Mouse (Mus musculus): ENCODE measurements around the gene Smyd3. TPM values are rescaled to one million over a fixed set of nuclear protein-coding genes. Genes with fewer than 3 reads are reported as not detected.

Gene Smyd3
- polyA plus RNA-seq, 1 experiment from 2014 or later, result 22.0 TPM

DNA sequence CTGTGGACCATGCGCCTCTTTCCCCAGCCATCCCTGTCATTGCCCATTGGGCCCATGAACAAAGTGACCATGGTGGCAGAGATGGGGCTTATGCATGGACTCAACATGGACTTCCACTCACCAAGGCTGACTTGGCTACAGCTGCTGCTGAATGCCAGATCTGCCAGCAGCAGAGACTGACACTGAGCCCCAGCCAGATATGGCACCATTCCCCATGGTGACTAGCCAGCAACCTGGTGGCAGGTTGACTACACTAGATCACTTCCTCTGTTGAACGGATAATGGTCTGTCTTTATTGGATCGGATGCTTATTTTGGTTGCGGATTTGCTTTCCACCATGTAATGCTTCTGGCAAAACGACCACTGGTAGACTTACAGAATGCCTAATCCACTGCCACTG is 486.3 kb downstream of the Smyd3 start:
- H3K9ac ChIP-seq, result no peak overlapping the region
- H3K9me3 ChIP-seq (replicated peaks), result no peaks in the 10 kb centered on the region
- 94% methylated on average over 5 of the region's 5 CpGs for WGBS
- H3K27ac ChIP-seq (replicated peaks), result no peak overlapping the region
- no peaks in the 10 kb centered on the region for H3K36me3 ChIP-seq
- no peak overlapping the region for H3K4me3 ChIP-seq (replicated peaks)
- no peak for ATAC-seq (ENCODE audit: insufficient number of reproducible peaks, low FRiP score, low TSS enrichment, low read depth)
- no peak overlapping the region for H3K4me2 ChIP-seq (replicated peaks)
- no peaks in the 10 kb centered on the region for H3K27me3 ChIP-seq
- no peaks in the 10 kb centered on the region for H3K4me1 ChIP-seq

DNA sequence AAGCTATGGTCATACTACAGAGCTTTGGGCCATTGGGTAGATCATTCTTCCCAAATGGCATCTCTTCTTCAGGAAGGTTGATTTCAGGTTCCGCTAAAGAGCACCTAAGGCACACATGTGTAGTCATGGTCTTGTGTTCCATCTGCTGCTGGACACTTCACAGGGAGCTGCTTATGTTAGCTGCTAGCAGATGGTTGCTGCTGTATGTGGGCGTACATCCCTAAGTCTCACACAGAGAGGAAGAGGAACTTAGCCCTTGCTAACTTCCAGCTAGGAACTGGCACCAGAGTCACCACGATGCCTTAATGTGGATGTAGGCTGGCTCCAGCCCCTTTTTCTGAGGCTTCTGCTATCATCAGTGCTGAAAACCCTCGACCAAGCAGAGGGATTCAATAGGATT is 491.2 kb downstream of the Smyd3 start:
- ATAC-seq (ENCODE audit: insufficient number of reproducible peaks, low FRiP score, low TSS enrichment, low read depth), result no peak
- Histone ChIP-seq H3K36me3 (no peaks in the 10 kb centered on the region), H3K9ac (no peak overlapping the region), H3K4me3 (replicated peaks) (no peak overlapping the region), H3K27me3 (no peaks in the 10 kb centered on the region), H3K9me3 (replicated peaks) (no peaks in the 10 kb centered on the region), H3K4me1 (no peaks in the 10 kb centered on the region), H3K27ac (replicated peaks) (no peak overlapping the region), H3K4me2 (replicated peaks) (no peak overlapping the region)
- WGBS, result 85% methylated on average over 4 of the region's 4 CpGs

DNA sequence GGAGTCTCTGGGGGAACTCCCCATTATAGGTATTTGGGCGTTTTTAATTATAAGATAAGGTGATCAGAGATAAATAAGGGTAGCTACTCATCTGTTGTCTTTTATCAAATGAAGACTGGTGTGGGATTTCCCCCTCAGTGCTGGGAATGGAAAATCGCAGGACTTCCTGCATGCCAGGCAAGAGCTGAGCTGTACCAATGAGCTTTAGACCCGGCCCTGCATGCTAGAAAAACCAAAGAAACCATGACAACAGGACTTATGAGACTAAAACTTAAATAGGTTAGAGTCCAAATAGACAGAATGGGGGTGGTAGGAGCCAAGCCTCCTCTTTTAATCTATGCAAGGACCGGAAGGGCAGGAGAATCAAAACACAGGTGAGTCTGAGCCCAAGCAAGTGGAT is 492.7 kb downstream of the Smyd3 start:
- H3K27ac ChIP-seq (replicated peaks), result no peak overlapping the region
- ATAC-seq (ENCODE audit: insufficient number of reproducible peaks, low FRiP score, low TSS enrichment, low read depth), result no peak
- no peaks in the 10 kb centered on the region for H3K36me3 ChIP-seq
- 78% methylated on average over 4 of the region's 4 CpGs for WGBS
- H3K4me3 ChIP-seq (replicated peaks), result no peak overlapping the region
- no peak overlapping the region for H3K4me2 ChIP-seq (replicated peaks)
- no peaks in the 10 kb centered on the region for H3K4me1 ChIP-seq
- no peaks in the 10 kb centered on the region for H3K27me3 ChIP-seq
- no peak overlapping the region for H3K9ac ChIP-seq
- H3K9me3 ChIP-seq (replicated peaks), result no peaks in the 10 kb centered on the region

DNA sequence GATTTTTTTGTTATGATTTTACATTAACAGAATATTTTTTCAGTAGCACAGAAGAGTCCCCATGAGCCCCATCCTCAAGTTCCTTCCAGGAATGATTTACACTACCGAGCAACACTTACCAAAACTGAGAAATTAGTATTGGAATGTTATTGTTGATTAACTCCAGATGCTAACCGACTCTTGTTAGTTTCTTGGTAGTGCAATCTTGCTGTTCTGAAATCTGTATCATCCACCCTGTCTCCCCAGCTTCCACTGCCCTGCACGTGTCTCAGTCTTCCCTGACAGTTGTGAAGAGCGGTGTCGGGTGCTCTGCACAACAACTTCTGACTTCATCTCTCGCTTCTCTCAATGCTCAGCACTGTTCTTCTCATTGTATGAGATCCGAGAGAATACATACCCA is 494.4 kb downstream of the Smyd3 start:
- Histone ChIP-seq H3K9me3 (replicated peaks) (no peaks in the 10 kb centered on the region), H3K27me3 (no peaks in the 10 kb centered on the region), H3K4me2 (replicated peaks) (no peak overlapping the region), H3K36me3 (no peaks in the 10 kb centered on the region), H3K4me1 (no peaks in the 10 kb centered on the region), H3K27ac (replicated peaks) (no peak overlapping the region), H3K9ac (no peak overlapping the region), H3K4me3 (replicated peaks) (no peak overlapping the region)
- no peak for ATAC-seq (ENCODE audit: insufficient number of reproducible peaks, low FRiP score, low TSS enrichment, low read depth)
- 47% methylated on average over 7 of the region's 7 CpGs for WGBS

DNA sequence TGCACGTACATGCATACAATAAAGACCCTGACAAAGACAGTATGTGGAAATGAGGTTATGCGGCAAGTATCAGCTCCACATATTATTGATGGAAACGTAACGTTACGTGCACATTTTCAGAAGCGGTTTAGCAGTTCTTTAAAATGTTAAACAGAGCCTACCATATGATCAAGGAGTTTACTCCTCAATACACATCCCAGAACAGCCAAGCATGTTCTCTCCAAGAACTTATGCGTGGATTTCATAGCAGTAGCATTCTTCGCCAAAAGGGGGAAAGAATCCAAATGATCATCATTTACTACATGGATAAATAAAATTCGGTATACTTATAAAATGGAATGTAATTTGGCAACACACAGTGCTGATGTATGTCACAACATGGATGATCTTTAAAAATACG is 500.4 kb downstream of the Smyd3 start:
- Histone ChIP-seq H3K27ac (replicated peaks) (no peak overlapping the region), H3K36me3 (no peaks in the 10 kb centered on the region), H3K4me2 (replicated peaks) (no peak overlapping the region), H3K9me3 (replicated peaks) (no peaks in the 10 kb centered on the region), H3K4me1 (peaks cover 2% of the 10 kb centered on the region; the same call in 1 of the 2 replicates), H3K4me3 (replicated peaks) (no peak overlapping the region), H3K9ac (no peak overlapping the region), H3K27me3 (no peaks in the 10 kb centered on the region)
- WGBS, result 92% methylated on average over 10 of the region's 10 CpGs
- no peak for ATAC-seq (ENCODE audit: insufficient number of reproducible peaks, low FRiP score, low TSS enrichment, low read depth)

DNA sequence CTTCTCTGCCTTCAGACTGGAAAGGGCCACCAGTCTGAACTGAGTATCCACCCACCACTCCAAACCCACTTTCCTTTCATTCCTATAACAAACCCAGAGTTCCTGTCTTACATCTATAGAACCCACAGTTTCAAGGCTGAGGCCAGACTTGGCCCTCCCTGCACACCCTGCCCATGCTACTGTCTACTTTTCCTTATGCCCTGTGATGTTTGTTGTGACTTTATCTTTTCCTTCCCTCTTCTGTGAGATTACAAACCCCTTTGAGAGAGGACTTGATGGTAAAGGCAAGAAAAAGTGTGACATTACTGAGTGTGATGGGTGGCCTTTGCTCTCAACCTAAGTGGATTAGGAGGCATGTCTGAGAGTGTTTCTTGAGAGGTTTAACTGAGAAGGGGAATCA is 504.8 kb downstream of the Smyd3 start:
- Histone ChIP-seq H3K27me3 (no peaks in the 10 kb centered on the region), H3K27ac (replicated peaks) (no peak overlapping the region), H3K4me3 (replicated peaks) (no peak overlapping the region), H3K36me3 (no peaks in the 10 kb centered on the region), H3K4me1 (peaks cover 7% of the 10 kb centered on the region), H3K9ac (no peak overlapping the region), H3K4me2 (replicated peaks) (no peak overlapping the region), H3K9me3 (replicated peaks) (no peaks in the 10 kb centered on the region)
- no peak for ATAC-seq (ENCODE audit: insufficient number of reproducible peaks, low FRiP score, low TSS enrichment, low read depth)

DNA sequence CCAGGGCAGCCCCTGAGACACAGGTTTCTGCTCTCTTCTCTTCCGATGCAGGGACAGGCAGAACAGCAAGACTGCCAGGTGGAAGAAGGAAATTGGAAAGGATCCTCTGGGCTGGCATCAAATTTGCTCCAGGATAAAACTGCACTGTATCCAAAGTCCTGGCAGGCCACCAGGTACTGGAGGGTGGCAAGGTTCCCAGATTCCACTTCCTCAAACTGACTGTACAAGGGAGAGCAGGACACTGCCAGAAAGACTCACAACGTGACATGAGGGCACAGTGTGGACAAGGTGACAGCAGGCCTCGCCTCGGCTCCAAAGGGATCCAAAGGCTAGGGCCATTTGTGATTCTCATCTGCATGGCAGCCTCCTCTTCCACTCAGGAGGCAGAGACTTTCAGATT is 505.6 kb downstream of the Smyd3 start:
- WGBS, result 73% methylated on average over 4 of the region's 4 CpGs
- no peaks in the 10 kb centered on the region for H3K36me3 ChIP-seq

DNA sequence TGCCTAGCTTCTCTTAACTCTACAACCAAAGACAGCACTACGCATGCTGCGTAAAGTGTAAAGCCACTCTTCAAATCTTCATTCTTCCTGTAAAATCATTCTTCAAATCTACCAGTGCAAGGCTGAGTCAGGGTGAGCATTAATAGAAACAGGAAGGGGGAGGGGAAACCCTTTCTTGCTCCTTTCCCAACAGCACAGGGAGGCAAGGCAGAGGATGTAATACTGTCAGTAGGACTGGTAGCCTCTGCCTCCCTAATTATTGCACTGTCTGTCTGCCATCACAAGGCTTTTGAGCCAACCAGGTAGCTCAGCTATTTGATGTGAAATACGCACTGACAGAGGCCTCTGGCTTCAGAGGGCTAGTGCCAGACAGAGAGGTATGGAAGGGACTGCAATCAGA is 507.1 kb downstream of the Smyd3 start:
- no peak overlapping the region for H3K27ac ChIP-seq (replicated peaks)
- no peaks in the 10 kb centered on the region for H3K27me3 ChIP-seq
- H3K4me2 ChIP-seq (replicated peaks), result no peak overlapping the region
- no peak overlapping the region for H3K9ac ChIP-seq
- H3K4me3 ChIP-seq (replicated peaks), result no peak overlapping the region
- no peaks in the 10 kb centered on the region for H3K36me3 ChIP-seq
- H3K9me3 ChIP-seq (replicated peaks), result no peaks in the 10 kb centered on the region
- peaks cover 7% of the 10 kb centered on the region for H3K4me1 ChIP-seq
- WGBS, result 95% methylated on average over 3 of the region's 3 CpGs
- ATAC-seq (ENCODE audit: insufficient number of reproducible peaks, low FRiP score, low TSS enrichment, low read depth), result no peak

More for the DNA sequence above, 505.6 kb downstream of the Smyd3 start:
- no peak overlapping the region for H3K4me2 ChIP-seq (replicated peaks)
- peaks cover 7% of the 10 kb centered on the region for H3K4me1 ChIP-seq
- ATAC-seq (ENCODE audit: insufficient number of reproducible peaks, low FRiP score, low TSS enrichment, low read depth), result no peak
- no peak overlapping the region for H3K4me3 ChIP-seq (replicated peaks)
- H3K9me3 ChIP-seq (replicated peaks), result no peaks in the 10 kb centered on the region
- peak overlapping the region; percentile 44; the same call in 1 of the 2 replicates for H3K27ac ChIP-seq (replicated peaks)
- H3K9ac ChIP-seq, result no peak overlapping the region
- H3K27me3 ChIP-seq, result no peaks in the 10 kb centered on the region

DNA sequence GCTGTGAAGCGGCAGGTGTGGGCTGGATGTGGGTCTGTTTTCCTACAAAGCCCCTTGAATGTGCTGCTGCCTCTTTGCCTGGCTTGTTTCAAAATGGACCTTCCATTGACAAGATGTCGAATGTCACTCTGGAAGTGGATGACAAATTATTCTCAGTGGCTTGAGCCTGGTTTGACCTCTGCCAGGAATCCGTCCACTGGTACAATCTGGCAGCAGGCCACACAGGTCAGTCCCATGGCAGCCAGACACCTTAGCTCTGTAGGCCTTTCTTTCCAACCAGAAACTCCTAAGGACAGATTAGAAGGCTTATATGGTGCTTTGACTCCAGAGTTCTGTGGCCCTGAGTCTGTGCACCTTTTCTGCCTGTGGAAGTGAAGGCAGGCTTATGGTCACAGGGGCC is 507.9 kb downstream of the Smyd3 start:
- peaks cover 7% of the 10 kb centered on the region for H3K4me1 ChIP-seq
- H3K9ac ChIP-seq, result no peak overlapping the region
- H3K9me3 ChIP-seq (replicated peaks), result no peaks in the 10 kb centered on the region
- H3K27me3 ChIP-seq, result no peaks in the 10 kb centered on the region
- H3K36me3 ChIP-seq, result no peaks in the 10 kb centered on the region
- H3K27ac ChIP-seq (replicated peaks), result no peak overlapping the region
- WGBS, result 83% methylated on average over 3 of the region's 3 CpGs
- no peak for ATAC-seq (ENCODE audit: insufficient number of reproducible peaks, low FRiP score, low TSS enrichment, low read depth)
- no peak overlapping the region for H3K4me2 ChIP-seq (replicated peaks)
- H3K4me3 ChIP-seq (replicated peaks), result no peak overlapping the region

DNA sequence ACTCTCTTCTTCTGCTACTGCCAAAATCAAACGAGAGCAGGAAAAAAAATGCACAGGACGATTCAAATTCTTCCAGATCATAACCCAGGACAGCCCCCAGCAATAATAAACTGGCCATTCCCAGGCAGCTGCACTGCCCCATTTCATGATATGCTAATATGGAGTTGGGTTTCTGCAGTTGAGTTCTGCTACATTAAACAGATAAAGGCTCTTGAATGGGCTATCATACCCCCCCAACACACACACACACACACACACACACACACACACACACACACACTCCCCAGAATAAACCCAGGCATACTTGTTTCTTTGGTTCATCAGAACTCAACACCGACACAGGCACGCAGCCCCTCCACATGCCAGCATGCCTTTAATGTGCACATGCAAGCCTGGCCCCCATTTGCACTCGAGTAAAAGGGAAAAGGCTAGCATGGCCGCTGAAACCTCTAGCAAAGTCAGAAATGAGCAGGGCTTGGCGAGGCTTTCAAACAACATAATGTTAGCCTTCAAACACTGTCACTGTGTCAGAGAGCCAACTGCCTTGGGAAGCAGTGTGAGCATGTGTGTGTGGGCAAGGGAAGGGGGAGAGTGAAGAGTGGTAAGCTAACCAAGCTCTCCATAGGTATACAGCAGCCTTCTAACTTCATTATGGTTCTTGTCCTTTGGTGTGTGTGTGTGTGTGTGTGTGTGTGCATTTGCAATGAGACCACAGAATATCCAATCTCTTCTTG is 513.5 kb downstream of the Smyd3 start:
- 52% methylated on average over 7 of the region's 7 CpGs for WGBS
- Histone ChIP-seq H3K27ac (replicated peaks) (no peak overlapping the region), H3K9ac (no peak overlapping the region)

DNA sequence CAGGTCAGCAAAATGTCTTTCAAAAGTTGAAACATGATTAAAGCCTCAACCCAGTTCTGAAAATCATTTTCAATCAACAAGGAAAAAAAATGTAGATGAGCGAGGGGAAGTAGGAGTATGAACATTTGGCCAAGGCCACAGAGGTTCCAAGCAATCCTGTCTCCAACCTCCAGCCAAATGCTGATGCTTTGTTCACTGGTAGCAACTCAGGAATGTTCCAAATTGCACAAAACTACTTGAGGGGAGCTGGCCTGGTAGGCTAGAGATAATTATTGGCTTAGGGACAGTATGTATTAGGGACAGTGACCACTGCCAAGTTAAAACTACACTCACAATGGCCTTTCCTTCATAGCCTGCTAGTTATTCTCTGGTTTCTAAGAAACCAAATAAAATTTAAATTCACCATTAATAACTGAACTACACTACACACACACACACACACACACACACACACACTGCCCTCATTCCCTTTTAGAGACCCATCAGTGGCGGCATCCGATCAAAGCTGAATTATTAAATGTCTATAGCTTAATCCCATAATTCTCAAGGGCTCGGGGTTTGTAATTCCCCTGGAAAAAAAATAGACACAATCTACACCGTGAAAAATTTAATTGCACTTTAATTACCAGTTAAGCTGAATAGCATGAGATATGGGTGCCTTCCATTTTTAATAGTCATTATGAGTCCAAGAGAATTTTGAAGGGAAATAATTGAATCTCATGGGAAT is 514.3 kb downstream of the Smyd3 start:
- Histone ChIP-seq H3K27ac (replicated peaks) (no peak overlapping the region), H3K9me3 (replicated peaks) (no peaks in the 10 kb centered on the region), H3K36me3 (no peaks in the 10 kb centered on the region), H3K4me1 (peaks cover 6% of the 10 kb centered on the region; the same call in 1 of the 2 replicates), H3K4me3 (replicated peaks) (no peak overlapping the region), H3K4me2 (replicated peaks) (no peak overlapping the region), H3K9ac (no peak overlapping the region), H3K27me3 (no peaks in the 10 kb centered on the region)
- no peak for ATAC-seq (ENCODE audit: insufficient number of reproducible peaks, low FRiP score, low TSS enrichment, low read depth)
- WGBS, result 72% methylated on average over 5 of the region's 5 CpGs

More for the DNA sequence above, 513.5 kb downstream of the Smyd3 start:
- no peaks in the 10 kb centered on the region for H3K27me3 ChIP-seq
- no peak overlapping the region for H3K4me3 ChIP-seq (replicated peaks)
- H3K36me3 ChIP-seq, result no peaks in the 10 kb centered on the region
- H3K4me2 ChIP-seq (replicated peaks), result no peak overlapping the region
- H3K9me3 ChIP-seq (replicated peaks), result no peaks in the 10 kb centered on the region
- H3K4me1 ChIP-seq, result peaks cover 6% of the 10 kb centered on the region; the same call in 1 of the 2 replicates
- ATAC-seq (ENCODE audit: insufficient number of reproducible peaks, low FRiP score, low TSS enrichment, low read depth), result no peak

Data from embryonic facial prominence, embryonic 15.5 days (tissue).